Mouse (Mus musculus) kidney, postnatal 14 days (tissue): ENCODE measurements around the gene Dusp1.

Experiments used
- DNase-seq: peaks from one replicate; pipeline ENCODE4 v3.0.0; 2022; ENCODE audit warnings: mixed read lengths

The Dusp1 gene

GRCm38 (mm10) chr17:26553033-26553432 lies 8.9 kb downstream of the Dusp1 start:
- DNase-seq, result no peak

GRCm38 (mm10) chr17:26551104-26551503 lies 10.8 kb downstream of the Dusp1 start:
- no peak for DNase-seq

- peak; percentile 61 for DNase-seq
These were observed 12.6 kb downstream of the Dusp1 start for GRCm38 (mm10) chr17:26549148-26549809.

GRCm38 (mm10) chr17:26548566-26548965 lies 13.4 kb downstream of the Dusp1 start:
- DNase-seq, result no peak

- DNase-seq, result peak; percentile 84
These were observed 14.2 kb downstream of the Dusp1 start for GRCm38 (mm10) chr17:26547771-26548170.

- no peak for DNase-seq
These were observed 17.5 kb downstream of the Dusp1 start for GRCm38 (mm10) chr17:26544319-26544963.

GRCm38 (mm10) chr17:26540083-26540482 lies 21.8 kb downstream of the Dusp1 start:
- no peak for DNase-seq

- peak; percentile 53 for DNase-seq
These were observed 24.0 kb downstream of the Dusp1 start for GRCm38 (mm10) chr17:26537722-26538471.

- peak; percentile 34 for DNase-seq
These were observed 26.4 kb downstream of the Dusp1 start for GRCm38 (mm10) chr17:26535251-26536136.

GRCm38 (mm10) chr17:26534695-26535094 lies 27.2 kb downstream of the Dusp1 start:
- no peak for DNase-seq

- no peak for DNase-seq
These were observed 28.0 kb downstream of the Dusp1 start for GRCm38 (mm10) chr17:26533871-26534372.

GRCm38 (mm10) chr17:26532476-26533045 lies 29.4 kb downstream of the Dusp1 start:
- no peak for DNase-seq

- DNase-seq, result no peak
These were observed 30.4 kb downstream of the Dusp1 start for GRCm38 (mm10) chr17:26531395-26532027.

GRCm38 (mm10) chr17:26530590-26531081 lies 31.3 kb downstream of the Dusp1 start:
- DNase-seq, result peak; percentile 59

GRCm38 (mm10) chr17:26529791-26530241 lies 32.1 kb downstream of the Dusp1 start:
- DNase-seq, result no peak

- DNase-seq, result peak; percentile 31
These were observed 33.2 kb downstream of the Dusp1 start for GRCm38 (mm10) chr17:26528751-26529150.

- DNase-seq, result no peak
These were observed 34.6 kb downstream of the Dusp1 start for GRCm38 (mm10) chr17:26527291-26527690.

GRCm38 (mm10) chr17:26525316-26525715 lies 36.6 kb downstream of the Dusp1 start:
- no peak for DNase-seq

GRCm38 (mm10) chr17:26524801-26525200 lies 37.1 kb downstream of the Dusp1 start:
- no peak for DNase-seq

GRCm38 (mm10) chr17:26524316-26524715 lies 37.6 kb downstream of the Dusp1 start:
- DNase-seq, result no peak

GRCm38 (mm10) chr17:26522711-26523110 lies 39.2 kb downstream of the Dusp1 start:
- DNase-seq, result peak; percentile 89
